Mouse (Mus musculus): ENCODE data around the gene Hipk4. TPM values are rescaled to one million over a fixed set of nuclear protein-coding genes. Genes with fewer than 3 reads are reported as not detected.

The Hipk4 gene
- polyA plus RNA-seq, 1 experiment: 0.66 TPM

- DNase-seq (ENCODE audit: extremely low spot score in 1 of 2, low spot score in 1 of 2): no peak
These were observed 14.9 kb downstream of the Hipk4 start for GRCm38 (mm10) chr7:27537998-27538397.

DNA sequence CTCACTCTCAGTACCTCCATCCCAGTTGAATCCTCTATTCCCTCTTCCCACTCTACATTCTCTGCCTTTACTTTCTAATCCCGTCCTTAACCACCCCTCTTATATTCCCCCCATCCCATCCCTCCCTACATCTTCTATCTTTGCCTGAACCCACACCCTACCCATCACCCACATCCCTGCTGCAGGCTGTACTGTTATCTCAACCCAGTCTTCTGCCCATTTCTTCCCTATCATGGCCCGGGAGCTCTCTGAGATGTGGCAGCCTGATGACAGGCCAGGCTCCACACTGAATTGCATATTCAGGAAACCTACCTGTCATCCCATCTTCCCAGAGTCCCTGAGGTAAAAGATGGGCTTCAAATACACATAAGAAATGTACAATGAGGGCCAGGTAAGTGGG is 15.7 kb downstream of the Hipk4 start:
- DNase-seq (ENCODE audit: extremely low spot score in 1 of 2, low spot score in 1 of 2): no peak

DNA sequence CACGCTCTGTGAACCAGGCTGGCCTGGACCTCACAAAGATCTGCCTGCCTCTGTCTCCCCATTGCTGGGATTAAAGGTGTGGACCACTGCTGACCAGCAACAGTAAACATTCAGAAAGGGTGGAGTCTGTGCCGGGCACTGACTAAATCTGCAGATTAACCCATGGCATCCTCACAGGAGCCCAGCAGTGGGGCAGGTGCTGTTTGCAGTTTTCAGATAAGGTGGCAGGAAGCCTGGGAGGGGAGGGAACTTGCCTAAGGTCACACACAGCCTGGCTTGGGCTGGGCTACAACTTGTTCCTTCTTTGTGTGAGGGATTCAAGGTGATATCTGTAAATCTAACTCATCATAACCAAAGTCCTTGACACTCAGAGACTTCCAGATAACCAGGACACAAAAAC is 17.5 kb downstream of the Hipk4 start:
- no peak for DNase-seq (ENCODE audit: extremely low spot score in 1 of 2, low spot score in 1 of 2)

- DNase-seq (ENCODE audit: extremely low spot score in 1 of 2, low spot score in 1 of 2): no peak
These were observed 17.9 kb downstream of the Hipk4 start for GRCm38 (mm10) chr7:27540935-27541334.

- DNase-seq (ENCODE audit: extremely low spot score in 1 of 2, low spot score in 1 of 2): peak; percentile 93 to 94
These were observed 18.4 kb downstream of the Hipk4 start for GRCm38 (mm10) chr7:27541431-27541830.

DNA sequence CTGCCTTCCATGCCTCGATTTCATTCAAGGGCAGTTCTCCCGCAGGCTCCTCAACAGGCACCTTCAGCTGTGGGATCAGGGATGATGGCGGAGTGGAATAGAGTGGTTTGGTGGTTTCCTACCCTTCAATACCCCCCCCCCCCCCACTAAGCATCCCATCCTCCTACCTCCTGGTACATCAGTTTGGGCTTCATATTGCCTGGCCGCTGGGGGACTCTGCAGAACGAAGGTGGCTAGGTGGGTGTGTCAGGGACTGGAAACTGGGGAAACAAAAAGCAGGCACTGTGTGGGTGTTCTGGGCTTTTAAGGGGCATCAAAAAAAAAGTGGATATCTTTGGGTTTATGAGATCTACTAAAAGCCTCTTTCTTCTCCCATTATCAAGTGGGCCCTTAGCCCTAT is 18.9 kb downstream of the Hipk4 start:
- DNase-seq (ENCODE audit: extremely low spot score in 1 of 2, low spot score in 1 of 2): no peak

DNA sequence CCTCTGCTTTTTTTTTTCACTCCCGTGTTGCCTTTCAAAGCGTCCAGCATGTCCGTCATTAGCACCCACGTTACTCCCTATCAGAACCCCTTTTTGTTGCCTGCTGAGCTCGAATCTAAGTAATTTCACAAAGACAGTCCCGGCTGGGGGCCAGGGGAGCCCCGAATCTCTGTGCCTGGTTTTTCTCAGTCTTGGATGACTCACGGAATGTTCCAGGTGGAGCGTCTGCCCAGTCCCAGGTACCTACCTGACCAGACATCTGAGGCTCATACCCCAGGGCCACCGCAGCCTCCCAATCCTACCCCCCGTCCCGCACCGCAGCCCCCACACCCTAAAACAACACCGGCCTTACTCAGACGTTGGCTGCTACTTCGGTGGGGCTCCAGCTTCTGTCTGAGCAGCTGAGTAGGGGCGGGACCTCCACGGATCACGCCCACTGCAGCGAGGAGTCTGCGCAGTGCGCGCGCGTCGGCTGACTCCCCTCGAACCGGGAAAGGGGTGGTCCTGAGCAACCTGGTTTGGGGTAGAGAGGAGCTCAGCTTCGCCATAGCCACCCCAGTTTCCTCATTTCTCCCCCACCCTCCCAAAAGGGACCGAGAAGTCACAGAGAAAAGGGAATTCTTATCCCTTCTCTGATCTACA is 19.4 kb downstream of the Hipk4 start:
- DNase-seq (ENCODE audit: extremely low spot score in 1 of 2, low spot score in 1 of 2): peak; percentile 86 to 92

DNA sequence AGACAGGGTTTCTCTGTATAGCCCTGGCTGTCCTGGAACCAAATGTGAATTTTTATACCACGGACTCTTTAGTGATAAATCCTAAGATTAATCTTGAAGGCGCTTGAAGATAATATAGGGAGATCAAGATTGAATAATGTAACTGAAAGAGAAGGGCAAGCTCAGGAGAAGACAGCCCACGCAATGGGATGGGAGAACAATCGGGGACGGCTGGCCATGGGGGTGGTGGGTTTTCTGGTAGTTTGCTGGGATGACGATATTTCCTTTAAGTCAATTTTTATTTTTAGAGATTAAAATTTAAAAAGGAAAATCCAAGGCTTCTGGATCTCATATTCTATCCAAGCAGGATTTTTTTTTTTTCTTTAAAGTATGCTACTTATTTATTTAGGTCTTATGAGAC is 20.0 kb downstream of the Hipk4 start:
- DNase-seq (ENCODE audit: extremely low spot score in 1 of 2, low spot score in 1 of 2): no peak

DNA sequence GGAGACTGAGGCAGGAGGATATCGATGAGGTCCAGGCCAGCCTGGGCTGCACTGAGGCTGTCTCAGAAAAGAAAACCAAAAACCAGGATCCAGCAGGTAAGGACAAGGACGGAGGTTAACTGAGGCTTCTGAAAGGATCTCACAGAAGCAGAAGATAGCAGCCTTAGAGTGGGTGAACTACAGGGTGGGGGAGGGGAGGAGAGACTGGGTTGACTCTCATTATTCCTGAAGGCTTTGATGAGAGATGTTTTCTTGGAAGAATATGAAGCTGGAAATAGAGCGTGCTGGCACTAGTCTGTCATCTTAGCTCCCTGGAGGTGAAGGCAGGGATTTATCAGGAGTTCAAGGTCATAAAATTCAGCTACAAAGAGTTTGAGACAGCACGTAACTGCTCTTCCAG is 20.8 kb downstream of the Hipk4 start:
- no peak for DNase-seq (ENCODE audit: extremely low spot score in 1 of 2, low spot score in 1 of 2)

- no peak for DNase-seq (ENCODE audit: extremely low spot score in 1 of 2, low spot score in 1 of 2)
These were observed 21.8 kb downstream of the Hipk4 start for GRCm38 (mm10) chr7:27544675-27545370.

DNA sequence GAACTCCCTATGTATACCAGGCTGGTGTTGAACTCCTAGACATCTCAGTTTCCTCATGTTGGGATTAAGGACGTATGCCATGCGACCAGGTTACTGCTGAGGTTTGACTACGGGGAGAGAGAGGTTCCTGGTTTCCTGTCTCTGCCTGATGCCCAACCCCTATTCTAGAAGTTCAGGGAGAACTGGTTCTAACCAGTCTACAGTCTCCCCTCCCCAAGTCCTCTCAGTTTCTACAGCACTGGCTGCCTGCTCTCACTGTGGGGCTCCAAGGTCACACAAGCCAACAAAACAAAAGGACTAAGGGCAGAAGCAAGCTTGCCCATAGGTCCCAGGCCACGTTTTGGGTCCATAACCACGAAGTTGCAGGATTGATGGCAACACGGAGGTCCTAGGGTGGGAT is 26.5 kb downstream of the Hipk4 start:
- no peak for DNase-seq (ENCODE audit: extremely low spot score in 1 of 2, low spot score in 1 of 2)

- DNase-seq (ENCODE audit: extremely low spot score in 1 of 2, low spot score in 1 of 2): no peak
These were observed 29.0 kb downstream of the Hipk4 start for GRCm38 (mm10) chr7:27552070-27552469.

GRCm38 (mm10) chr7:27552931-27553513 is 30.0 kb downstream of the Hipk4 start, which contains the start of the genes Pld3 and 2310022A10Rik:
Gene Pld3 (minus strand): TSS chr7:27553218.
Gene 2310022A10Rik (plus strand): TSS chr7:27553233.
- DNase-seq (ENCODE audit: extremely low spot score in 1 of 2, low spot score in 1 of 2): peak; percentile 97

DNA sequence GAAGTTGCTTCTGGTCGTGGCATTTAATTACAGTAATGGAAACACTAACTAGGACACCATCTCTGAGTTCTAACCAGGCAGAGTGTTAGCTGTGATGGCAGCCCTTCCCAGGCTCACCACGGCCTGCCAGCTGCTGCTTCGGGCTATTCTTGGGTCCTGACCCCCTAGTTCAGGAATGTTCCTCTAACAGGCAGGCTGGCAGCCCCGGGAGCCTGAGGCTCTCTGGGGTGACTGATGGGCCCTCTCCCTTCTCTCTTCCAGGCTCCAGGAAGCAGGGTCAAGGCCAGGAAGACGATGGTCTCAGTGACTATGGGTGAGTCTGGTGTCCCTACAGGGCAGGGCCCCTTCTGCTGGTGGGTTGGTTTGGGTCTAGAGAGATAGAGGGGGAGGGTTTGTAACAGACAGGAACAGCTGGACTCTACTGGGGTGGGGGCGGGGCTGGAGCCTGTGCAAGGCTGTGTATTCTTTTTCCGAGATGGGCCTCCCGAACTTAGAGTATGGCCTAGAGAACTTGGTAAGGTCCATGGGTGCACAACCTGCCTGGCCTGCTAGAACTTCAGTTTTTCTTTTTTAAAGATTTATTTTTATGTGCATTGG is 37.3 kb downstream of the Hipk4 start:
- no peak for DNase-seq (ENCODE audit: extremely low spot score in 1 of 2, low spot score in 1 of 2)

GRCm38 (mm10) chr7:27560978-27561377 is 37.9 kb downstream of the Hipk4 start:
- no peak for DNase-seq (ENCODE audit: extremely low spot score in 1 of 2, low spot score in 1 of 2)

DNA sequence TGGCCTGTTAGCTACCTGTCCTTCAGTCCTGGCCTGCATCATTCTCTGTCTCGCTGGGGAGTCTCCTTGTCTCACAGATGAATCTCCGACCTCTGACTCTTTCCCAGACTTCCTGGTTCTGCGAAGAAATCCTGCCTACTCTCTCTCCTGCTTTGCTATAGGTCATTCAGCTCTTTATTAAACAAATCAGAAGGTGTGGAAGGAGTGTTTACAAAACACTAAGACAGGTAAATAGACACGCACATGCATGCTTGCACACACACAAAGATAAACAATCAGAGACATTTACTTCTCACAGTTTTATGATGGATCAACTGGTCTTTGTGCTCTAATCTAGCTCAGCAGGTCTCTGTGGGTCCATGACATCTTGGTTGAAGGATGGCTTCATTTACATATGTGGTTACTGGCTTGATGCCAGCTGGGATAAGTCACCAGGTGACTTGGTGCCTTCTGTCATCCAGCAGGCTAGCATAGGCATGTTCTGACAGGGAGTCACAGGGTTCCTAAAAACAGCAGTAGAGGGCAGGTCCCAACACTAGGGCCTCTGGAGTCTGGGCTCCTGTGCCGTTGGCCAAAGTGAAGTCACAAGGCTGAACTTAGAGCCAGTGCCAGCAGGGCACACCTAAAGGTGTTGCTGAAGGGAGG is 46.6 kb downstream of the Hipk4 start:
- DNase-seq (ENCODE audit: extremely low spot score in 1 of 2, low spot score in 1 of 2): no peak

- no peak for DNase-seq (ENCODE audit: extremely low spot score in 1 of 2, low spot score in 1 of 2)
These were observed 49.1 kb downstream of the Hipk4 start for GRCm38 (mm10) chr7:27572133-27572532.

GRCm38 (mm10) chr7:27574124-27574880 is 51.2 kb downstream of the Hipk4 start:
- no peak for DNase-seq (ENCODE audit: extremely low spot score in 1 of 2, low spot score in 1 of 2)

- DNase-seq (ENCODE audit: extremely low spot score in 1 of 2, low spot score in 1 of 2): peak in 1 of 2 experiments; percentile 52
These were observed 53.8 kb downstream of the Hipk4 start for GRCm38 (mm10) chr7:27576914-27577313.

DNA sequence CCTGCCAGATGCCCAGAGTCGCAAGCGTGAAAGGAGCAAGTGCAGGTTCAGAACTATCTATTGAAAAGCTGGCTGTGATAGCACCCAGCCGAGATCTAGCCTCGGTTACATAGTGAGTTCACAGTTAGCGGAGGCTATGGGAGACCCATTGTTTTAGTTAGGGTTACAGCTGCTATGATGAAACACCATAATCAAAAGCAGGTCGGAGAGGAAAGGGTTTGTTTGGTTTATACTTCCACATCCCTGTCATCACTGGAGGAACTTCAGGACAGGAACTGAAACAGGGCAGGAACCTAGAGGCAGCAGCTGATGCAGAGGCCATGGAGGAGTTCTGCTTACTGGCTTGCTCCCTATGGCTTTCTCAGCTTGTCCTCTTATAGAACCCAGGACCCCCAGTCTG is 54.5 kb downstream of the Hipk4 start:
- no peak for DNase-seq (ENCODE audit: extremely low spot score in 1 of 2, low spot score in 1 of 2)
